Mouse (Mus musculus): ENCODE measurements around the gene D10Wsu102e.
"Not testable (repeated sequence)": the region's sequence is repeated elsewhere in the genome, so short reads cannot be mapped to it uniquely, and the experiment has no call there.

The D10Wsu102e gene

DNA sequence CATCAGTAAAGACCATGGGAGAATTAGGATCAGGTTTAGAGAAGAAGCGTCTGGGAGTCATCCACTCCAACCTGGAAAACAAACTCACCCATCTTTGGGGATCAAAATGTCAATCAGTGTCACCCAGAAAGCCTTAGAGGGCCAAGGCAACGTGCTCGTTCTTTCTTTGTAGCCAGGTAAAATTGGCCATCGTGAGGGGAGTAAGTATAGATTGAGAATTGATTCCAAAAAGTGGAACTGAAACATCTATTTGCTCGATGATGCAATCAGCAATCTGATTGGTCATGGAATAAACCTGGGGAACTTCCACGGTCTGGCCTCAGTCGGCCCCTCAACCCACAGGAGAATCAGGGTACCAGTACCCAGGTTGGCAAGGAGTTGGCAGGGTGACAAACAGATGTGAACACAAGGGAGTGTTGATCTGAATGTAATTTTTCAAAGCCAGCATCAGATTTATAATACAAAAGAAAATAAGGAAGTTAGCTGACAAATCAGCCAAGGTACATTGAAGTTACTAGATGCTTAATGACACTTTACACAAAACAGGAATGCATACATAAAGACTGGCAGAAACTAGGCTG lies 25.4 kb downstream of the D10Wsu102e start:
- DNase-seq (ENCODE audit: low spot score in 2 of 2): no peak

GRCm38 (mm10) chr10:83397336-83397735 lies 37.3 kb downstream of the D10Wsu102e start:
- no peak for DNase-seq (ENCODE audit: low spot score in 2 of 2)

GRCm38 (mm10) chr10:83400896-83401295 lies 40.9 kb downstream of the D10Wsu102e start:
- DNase-seq (ENCODE audit: low spot score in 2 of 2): not testable (repeated sequence)

- no peak for DNase-seq (ENCODE audit: low spot score in 2 of 2)
Measured at GRCm38 (mm10) chr10:83405031-83405430, 45.0 kb downstream of the D10Wsu102e start.

GRCm38 (mm10) chr10:83405711-83406110 lies 45.7 kb downstream of the D10Wsu102e start:
- DNase-seq (ENCODE audit: low spot score in 2 of 2): no peak

DNA sequence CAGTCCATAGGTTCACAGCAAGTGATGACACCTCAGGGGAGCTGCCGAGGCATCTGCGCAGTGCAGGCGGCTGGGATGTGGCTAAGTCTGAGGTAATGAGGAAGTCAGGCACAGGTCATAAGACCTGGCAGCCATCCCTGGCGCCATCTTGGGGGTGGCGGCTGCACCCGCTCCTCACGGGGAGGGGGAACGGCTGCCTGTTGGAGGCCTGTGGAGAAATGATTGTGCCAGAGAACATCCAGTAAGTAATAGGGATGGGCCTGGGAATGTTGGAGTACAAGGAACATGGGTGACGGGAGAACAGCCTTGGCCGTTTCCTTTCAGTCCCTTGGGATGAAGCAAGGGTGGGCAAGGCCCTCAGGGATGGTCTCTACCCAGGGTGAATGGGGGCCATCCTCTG lies 47.1 kb downstream of the D10Wsu102e start:
- DNase-seq (ENCODE audit: low spot score in 2 of 2): no peak

GRCm38 (mm10) chr10:83418466-83418865 lies 58.4 kb downstream of the D10Wsu102e start:
- DNase-seq (ENCODE audit: low spot score in 2 of 2): not testable (repeated sequence)

- no peak for DNase-seq (ENCODE audit: low spot score in 2 of 2)
Measured at GRCm38 (mm10) chr10:83448582-83448981, 88.6 kb downstream of the D10Wsu102e start.

- DNase-seq (ENCODE audit: low spot score in 2 of 2): no peak
Measured at GRCm38 (mm10) chr10:83457531-83457930, 97.5 kb downstream of the D10Wsu102e start.

GRCm38 (mm10) chr10:83475226-83475625 lies 115.2 kb downstream of the D10Wsu102e start:
- no peak for DNase-seq (ENCODE audit: low spot score in 2 of 2)

- DNase-seq (ENCODE audit: low spot score in 2 of 2): peak in 1 of 2 experiments; percentile 14
Measured at GRCm38 (mm10) chr10:83477286-83477685, 117.3 kb downstream of the D10Wsu102e start.

DNA sequence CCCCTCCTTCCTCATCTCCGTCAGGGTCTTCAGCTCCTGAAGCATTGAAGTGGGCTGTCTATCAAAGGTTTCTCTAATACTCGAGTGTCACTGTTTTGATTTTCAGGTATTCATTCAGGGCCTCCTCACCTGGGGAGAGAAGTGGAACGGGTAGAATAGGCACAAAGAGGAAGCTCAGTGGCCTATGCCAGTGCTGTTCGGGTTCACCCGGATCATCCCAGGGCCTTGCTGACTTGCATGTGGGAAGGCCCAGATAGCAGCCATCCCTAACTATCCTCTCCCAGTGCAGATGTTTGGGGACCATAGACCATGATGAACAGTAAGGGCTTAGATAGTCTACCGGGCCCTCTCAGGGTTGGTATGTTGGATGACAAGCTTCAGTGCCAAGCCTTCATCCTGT lies 130.5 kb downstream of the D10Wsu102e start:
- DNase-seq (ENCODE audit: low spot score in 2 of 2): no peak

- no peak for DNase-seq (ENCODE audit: low spot score in 2 of 2)
Measured at GRCm38 (mm10) chr10:83497321-83497720, 137.3 kb downstream of the D10Wsu102e start.

- DNase-seq (ENCODE audit: low spot score in 2 of 2): no peak
Measured at GRCm38 (mm10) chr10:83508962-83509660, 149.1 kb downstream of the D10Wsu102e start.

- DNase-seq (ENCODE audit: low spot score in 2 of 2): no peak
Measured at GRCm38 (mm10) chr10:83511304-83511703, 151.3 kb downstream of the D10Wsu102e start.

DNA sequence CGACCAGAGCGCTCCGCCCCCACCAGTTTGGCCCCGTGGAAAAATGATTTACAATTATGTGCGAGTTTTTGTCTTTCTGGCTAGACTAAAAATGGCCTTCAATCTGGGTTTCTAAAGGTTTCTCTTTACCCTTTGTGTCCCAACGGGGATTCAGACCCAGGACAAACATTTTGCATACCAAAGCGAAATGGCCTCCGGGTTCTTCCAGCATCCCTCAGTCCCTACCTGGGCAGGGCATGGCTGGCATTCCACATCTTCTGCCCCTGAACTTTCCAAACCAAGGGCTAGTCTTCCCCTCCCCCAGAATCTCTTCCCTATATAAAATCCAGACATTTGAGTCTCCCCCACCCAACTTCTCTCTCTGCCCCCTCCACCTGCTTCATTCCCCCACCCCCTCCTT lies 153.7 kb downstream of the D10Wsu102e start:
- DNase-seq (ENCODE audit: low spot score in 2 of 2): no peak

DNA sequence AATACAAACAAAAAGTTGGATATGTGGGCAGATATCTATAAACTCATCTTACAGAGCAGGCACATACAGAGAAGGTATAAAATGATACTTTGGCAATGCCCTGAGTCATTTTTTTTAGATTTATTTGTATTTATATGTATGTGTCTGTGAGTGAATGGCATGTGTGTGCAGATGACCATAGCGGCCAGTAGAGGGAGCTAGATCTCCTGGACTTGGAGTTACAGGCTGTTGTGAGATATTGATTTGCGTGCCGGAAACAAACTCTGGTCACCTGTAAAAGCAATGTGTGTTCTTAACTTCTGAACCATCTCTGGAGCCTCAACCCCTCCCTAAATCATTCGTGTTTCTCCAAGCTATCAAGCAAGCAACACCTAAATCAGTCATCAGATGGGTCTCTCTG lies 161.0 kb downstream of the D10Wsu102e start:
- no peak for DNase-seq (ENCODE audit: low spot score in 2 of 2)

- not testable (repeated sequence) for DNase-seq (ENCODE audit: low spot score in 2 of 2)
Measured at GRCm38 (mm10) chr10:83524238-83524637, 164.2 kb downstream of the D10Wsu102e start.

DNA sequence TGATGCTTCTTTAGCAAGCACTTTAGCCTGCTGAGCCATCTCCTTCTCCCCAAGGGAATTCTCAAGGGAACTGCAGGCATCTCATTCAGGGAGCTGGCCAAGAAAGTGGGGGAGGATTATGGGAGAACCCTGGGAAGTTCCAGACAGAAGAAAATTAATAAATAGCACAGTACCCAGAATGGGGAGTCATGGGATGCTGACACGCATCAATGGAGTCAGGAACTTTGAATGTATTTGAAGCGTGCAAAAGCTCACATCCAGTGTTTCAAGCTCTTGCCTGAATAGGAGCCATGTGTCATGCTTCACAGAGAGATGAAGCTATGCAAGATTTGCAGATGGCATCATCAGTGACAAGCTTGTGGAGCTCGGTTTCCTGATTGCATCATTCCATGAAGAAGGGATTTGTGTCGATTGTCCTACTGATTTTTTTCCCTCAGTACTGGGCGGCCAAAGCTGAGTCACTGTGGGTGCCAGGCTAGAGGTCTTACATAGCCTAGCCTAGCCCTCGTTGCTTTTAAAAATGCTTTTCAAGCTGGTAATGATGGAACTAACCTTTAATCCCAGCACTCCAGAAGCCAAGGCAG lies 170.5 kb downstream of the D10Wsu102e start:
- DNase-seq (ENCODE audit: low spot score in 2 of 2): no peak

DNA sequence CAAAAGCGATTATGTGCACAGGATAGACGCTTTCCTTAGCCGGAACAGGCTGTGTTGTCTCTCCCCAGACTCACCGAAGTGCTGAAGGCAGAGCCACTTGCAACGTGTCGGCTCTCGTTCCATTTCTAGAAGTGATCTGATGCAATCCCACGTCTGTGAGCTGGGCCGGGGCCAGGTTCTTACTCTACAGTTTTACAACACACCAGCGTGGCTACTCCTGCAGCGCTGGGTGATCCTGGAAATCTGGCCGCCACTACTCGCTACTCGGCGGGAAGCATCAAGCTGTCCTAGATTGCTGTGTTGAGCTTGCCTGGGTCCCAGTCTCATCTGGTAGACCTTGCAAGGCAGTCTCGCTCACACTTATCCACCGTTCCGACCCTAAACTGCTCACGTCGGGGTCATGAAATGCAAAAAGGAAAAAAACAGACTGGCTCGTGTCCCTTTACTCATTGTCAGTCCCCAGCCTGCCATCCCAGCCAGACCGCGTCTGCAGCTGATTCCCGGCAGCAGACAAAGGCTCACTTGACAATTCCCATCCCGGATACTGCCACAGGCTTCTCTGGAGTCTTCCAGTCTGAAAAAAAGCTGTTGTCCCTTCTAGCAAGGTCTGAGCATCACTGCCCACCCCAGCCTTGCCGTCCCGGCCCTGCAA lies 173.4 kb downstream of the D10Wsu102e start:
- peak; percentile 47 to 55 for DNase-seq (ENCODE audit: low spot score in 2 of 2)

DNA sequence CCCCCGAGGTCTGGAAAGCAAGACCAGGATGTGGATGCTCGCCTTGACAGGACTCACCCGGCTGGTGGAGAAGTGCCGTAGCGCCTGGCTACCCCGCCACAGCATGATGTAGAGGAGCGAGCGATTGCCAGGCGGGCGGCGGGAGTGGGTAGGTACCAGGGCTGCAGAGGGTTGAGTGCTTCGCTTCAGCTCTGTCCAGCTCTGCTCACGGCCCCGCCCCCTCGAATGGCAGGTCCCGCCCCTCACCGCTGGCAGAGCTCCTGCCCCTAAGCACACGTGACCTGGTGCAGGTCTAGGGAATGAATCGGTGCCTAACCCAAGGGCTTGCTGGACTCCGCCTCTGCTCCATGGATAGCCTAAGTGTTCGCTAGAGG lies 173.9 kb downstream of the D10Wsu102e start, which contains the start of gene Aldh1l2:
Gene Aldh1l2 (minus strand): TSS at position 231 of the 374 bp plus-strand sequence.
- DNase-seq (ENCODE audit: low spot score in 2 of 2): peak in 1 of 2 experiments; percentile 36

GRCm38 (mm10) chr10:83536436-83536835 lies 176.4 kb downstream of the D10Wsu102e start:
- no peak for DNase-seq (ENCODE audit: low spot score in 2 of 2)

All from frontal cortex, postnatal 14 days (tissue).